Mouse (Mus musculus) liver, postnatal 0 days (tissue): ENCODE measurements at regions not wholly inside any gene's neighbourhood (a gene's known extent, or its start where the extent isn't known, plus 50 kb on each side); places are given as distances from the start of the nearest gene placed in this dataset.

Experiments used
- CTCF ChIP-seq: sonication (generic); IDR thresholded peaks from 2 replicates; pipeline ENCODE4 v1.5.1; 2016; ENCODE audit warnings: antibody characterized with exemption, low read depth
- EP300 ChIP-seq: IDR thresholded peaks from 2 replicates; pipeline ENCODE4 v1.6.1; 2016; ENCODE audit warnings: antibody characterized with exemption, low read depth, mild to moderate bottlenecking

- TF ChIP-seq EP300 (no peak), CTCF (no peak)
Measured at GRCm38 (mm10) chr12:28358737-28359333, 193.4 kb downstream of the Dcdc2c start.
